Mouse (Mus musculus) lung, postnatal 10 days (tissue): ENCODE results near the gene Sbds.
"Not testable (repeated sequence)": the region's sequence is repeated elsewhere in the genome, so short reads cannot be mapped to it uniquely, and the experiment has no call there.

Source experiments
- DNase-seq: peaks from one replicate; pipeline ENCODE4 v3.0.0; 2021

The Sbds gene

DNA sequence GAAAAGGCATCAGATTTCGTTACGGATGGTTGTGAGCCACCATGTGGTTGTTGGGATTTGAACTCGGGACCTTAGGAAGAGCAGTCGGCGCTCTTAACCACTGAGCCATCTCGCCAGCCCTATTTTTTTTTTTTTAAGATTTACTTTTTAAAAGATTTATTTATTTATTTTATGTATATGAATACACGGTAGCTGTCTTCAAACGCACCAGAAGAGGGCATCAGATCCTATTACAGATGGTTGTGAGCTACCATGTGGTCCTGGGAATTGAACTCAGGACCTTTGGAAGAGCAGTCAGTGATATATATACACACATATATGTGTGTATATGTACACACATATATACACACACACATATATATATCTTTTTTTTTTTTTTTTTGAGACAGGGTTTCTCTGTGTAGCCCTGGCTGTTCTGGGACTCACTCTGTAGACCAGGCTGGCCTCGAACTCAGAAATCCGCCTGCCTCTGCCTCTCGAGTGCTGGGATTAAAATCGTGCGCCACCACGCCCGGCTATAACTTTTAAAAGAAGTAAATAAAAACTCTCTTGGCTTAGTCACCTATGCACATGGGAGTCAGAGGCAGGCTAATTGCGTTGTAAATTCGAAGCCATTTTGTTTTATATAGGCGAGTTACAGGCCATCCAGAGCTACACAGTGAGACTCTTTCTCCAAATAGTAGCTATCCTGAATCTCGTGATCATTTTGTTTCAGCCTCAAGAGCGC lies 632 bp upstream of the Sbds start:
- not testable (repeated sequence) for DNase-seq

DNA sequence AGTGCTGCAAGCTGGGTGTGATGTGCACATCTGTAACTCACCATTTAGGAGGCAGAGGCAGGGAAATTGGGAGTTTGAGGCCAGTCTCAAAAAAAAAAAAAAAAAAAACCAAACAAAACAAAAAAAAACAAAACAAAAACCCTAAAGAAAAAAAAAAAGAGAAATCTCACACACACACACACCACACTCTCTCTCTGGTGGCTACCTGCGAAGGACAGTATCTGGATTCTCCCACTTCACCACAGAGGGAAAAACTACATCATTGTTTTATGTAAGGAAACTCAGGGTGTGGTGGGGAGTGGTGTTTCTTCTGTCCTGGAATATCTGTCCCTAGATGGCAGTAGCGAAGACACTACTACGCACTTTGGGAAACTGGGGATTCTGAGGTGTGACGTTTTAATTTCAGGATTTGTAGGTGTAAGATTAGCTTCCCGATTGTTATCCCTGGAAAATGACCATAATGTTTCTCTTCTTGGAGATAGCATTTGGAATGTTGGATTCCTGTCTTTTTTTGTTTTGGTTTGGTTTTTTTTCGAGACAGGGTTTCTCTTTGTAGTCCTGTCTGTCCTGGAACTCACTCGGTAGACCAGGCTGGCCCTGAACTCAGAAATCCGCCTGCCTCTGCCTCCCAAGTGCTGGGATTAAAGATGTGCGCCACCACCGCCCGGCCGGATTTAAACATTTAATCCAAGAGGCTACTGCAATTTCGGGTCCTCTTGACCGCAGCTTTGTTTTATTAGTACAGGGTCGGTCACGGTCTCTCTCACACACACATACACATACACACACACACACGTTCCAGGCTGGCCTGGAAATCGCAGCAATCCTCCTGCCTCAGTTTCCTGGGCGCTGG lies 940 bp downstream of the Sbds start:
- DNase-seq: peak; percentile 68

DNA sequence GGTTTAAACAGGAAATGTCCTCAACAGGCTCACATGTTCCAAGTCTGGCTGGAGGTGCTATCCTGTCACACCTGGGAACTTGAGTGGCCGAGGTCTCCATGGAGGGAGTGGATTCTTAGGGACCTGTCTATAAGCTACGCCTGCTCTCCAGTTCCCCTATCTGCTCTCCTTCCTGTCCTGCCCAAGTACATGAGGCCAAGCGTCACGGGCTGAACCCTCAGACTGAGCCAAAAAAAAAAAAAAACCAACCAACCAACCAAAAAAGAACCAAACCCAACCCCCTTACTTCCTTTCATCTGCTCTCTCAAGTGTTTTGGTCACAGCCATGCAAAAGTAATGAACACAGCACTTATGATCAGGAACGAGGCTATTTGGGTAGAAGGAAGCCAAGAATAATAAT lies 7.5 kb downstream of the Sbds start:
- peak; percentile 26 for DNase-seq

DNA sequence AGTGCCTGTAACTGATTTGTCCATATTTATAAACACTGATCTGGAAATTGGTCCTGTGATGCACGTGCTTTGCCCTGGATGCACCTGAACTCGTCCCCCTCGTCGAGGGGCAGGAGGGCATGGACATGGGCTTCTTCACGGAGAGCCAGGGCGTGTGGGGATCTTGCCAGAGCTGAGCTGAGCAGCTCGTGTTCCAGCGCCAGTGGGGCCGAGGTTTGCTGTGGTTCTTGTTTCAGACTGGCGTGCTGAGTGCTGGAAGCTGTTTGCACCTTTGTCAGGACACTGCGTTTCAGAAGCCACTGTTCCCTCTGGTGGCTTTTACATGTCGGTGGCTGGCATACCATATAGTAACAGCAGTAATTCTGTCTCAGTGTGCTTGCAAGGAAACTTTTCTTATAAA lies 13.9 kb downstream of the Sbds start:
- DNase-seq: no peak

DNA sequence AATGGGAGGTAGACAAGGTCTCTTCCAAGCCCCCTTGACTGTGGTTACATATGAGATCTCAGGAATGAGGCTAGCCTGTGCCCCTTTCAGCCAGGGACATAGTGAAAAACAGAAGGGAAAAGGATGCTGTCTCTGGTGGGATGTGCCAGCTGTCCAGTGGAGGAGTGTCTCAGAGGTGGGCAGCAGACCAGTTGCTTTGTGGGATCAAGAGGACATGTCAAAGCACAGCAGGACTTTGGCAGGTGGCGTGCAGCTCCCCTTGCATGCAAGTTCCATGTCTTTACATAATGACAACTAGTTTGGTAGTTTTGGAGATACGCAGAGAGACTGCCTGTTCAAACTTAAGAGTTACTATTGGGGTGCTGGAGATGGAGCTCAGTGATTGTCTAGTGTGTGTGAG lies 15.5 kb downstream of the Sbds start:
- no peak for DNase-seq

DNA sequence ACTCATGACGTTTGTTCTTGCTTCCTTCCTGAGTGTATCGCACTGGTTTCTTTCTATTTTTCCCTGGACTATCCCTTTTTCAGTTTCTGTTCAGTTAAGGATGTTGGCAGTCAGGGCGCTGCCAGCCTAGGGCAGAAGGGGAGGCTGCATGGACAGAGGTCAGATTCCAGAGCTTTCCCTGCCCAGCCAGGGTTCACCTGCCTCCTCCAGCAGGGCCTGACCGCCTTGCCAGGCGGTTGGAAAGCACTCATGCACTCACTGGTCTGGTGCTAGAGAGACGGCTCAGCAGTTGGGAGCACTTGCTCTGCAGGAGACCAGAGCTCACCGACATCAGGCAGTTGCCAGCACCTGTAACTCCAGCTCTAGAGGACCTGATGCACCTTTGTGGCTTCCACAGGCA lies 16.1 kb downstream of the Sbds start:
- no peak for DNase-seq

DNA sequence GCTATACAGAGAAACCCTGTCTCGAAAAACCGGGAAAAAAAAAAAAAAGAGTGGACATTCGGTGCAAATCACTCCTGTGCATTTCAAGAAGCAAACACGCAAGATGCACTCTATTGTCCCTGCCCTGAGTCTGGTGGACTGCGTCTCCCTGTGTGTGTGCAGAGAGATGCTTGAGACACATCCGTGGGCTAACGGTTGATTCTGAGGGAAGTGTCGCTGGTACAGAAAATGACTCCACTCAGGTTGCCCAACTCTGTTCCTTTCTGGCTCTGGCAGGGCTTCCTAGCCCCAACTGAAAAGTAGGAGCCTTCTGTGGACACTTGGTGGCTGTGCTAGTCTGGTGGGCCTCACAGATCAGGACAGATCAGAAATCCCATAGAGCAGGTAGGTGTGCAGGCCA lies 19.0 kb downstream of the Sbds start:
- no peak for DNase-seq

DNA sequence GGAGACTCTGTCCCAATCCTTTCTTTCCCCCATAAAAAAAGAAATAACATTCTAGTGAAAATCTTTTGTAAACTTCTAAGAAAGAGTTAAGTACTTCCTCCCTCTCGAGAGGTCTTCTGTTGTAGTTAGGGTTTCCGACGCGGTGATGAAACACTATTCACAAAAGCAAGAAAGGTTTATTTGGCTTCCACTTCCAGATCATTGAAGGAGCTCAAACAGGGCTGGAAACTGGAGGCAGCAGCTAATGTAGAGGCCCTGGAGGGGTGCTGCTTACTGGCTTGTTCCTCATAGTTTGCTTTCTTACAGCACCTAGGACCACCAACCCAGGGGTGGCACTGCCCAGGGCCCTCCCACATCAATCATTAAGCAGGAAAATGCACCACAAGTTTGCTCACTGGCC lies 27.2 kb downstream of the Sbds start:
- peak; percentile 16 for DNase-seq

DNA sequence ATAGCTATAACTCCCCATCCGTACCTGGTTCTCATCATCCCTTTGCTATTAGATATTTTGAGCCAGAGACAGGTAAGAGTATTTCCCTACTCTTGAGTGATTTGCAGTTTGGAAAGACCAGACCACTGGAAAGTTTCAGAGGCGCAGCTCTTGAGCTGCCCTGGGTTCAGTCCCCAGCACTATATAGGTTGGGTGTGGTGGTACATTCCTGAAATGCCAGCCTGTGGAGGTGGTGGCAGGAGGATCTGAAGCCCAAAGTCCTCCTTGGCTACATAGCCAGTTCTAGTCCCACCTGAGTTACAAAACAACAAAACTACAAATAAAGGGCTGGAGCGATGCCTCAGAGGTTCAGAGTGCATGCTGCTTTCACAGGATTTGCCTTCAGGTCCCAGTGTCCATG lies 28.5 kb downstream of the Sbds start:
- DNase-seq: no peak

DNA sequence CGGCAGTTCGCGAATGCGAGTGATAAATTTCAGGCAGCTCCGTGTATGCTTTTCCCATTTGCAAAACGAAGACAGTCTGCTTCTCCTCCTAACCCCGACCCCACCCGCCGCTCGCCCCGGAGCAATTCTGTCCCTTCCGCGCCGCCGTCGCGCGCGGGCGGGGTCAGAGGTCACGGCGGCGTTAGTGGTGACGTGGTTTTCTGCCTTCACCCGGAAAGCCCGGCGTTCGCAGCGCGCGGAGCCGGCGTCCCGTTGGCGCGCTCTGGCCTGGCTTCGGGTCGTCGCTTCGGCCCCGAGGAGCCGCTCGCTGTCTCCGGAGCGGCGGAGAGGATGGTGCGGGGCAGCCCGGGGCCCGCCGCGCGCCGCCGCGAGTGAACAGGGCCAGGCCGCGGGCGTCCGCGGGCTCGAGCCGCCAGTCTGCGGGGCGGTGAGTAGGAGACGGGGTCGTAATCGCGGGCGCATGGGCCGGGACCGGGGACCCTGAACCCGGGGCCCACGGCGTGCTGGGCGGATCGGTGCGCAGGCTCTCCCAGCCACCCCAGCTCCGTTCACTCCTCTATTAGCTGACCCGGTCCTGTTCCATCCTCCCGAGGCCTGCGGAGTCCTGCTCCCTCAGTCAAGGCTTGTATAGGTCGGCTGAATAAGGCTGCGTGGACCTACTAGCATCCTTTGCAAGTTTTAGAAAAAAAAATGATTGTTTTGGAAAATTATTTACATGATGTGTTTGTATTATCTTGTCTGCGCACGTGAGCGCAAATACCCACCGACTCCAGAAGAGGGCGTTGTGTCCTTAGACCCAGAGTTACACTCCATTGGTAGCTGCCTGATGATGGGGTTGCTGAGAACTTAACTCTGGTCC lies 33.0 kb downstream of the Sbds start:
- DNase-seq: peak; percentile 96

DNA sequence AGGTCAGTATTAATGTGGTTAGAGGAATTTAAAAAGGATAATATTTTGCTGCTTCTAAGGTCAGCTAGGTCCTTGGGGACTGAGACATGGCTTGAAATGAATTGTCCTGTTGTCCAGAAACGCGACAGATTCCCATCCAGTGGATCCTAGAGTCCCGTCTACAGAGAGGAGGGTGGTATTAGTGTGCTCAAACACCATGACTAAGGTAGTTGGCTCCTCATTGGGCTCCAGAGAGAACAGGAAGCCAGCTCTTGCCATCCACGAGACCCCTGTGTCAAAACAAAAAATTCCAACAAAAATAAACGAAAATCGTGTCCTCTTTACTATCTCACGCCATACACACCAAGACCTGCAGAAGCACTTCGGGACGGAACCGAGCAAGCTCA lies 33.6 kb downstream of the Sbds start:
- DNase-seq: no peak

DNA sequence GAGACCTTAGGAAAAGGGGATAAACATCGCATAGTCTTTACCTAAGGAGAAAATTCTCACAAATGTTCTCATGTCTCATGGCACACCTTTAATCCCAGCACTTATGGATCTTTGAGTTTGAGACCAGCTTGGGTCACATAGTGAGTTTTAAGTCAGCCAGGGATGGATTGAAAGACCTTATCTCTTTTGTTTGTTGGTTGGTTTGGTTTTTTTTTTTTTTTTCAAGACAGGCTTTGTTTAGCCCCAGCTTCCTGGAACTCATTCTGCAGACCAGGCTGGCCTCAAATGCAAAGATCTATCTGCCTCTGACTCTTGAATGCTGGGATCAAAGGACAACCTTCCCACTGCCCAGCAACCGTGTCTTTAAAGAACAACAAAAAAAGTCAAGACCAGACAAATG lies 34.0 kb downstream of the Sbds start:
- no peak for DNase-seq

DNA sequence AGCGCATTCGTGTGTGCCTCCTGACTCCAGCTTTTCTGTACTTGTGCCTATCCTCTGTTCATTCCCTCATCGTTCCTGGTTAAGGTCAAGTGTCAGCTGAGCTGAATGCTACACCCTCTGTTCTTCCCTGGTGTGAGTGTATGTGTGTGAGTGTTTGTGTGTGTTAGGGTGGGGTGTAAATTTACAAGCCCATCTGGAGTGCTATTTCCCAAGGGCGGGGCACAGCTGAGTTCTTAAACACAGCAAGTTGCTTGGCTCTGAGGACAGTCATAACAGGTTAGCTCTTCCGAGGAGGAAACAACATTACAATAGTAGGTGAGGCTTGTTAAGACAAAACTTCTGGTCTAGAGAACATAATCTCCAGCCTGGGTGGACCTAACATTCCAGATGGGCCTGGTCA lies 37.0 kb downstream of the Sbds start:
- no peak for DNase-seq

DNA sequence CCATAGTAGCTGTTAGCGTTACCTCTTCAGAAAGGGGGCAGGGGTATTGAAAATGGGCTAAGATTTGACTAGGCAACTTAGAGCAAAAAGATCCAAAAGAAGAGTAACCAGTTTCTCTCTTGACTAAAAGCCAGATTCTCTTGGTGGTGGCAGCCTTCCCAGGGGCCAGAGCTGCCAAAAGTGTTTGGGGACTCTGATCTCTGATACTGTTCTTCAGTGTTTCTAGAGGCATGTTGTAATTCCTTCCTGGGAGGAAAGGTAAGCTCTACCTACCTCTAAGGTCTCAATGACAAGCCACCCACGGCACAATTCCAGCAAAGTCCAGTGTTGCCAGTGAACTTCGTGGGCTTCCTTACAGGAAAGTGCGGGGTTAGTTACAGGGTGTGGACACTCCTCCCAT lies 37.9 kb downstream of the Sbds start:
- DNase-seq: peak; percentile 36

DNA sequence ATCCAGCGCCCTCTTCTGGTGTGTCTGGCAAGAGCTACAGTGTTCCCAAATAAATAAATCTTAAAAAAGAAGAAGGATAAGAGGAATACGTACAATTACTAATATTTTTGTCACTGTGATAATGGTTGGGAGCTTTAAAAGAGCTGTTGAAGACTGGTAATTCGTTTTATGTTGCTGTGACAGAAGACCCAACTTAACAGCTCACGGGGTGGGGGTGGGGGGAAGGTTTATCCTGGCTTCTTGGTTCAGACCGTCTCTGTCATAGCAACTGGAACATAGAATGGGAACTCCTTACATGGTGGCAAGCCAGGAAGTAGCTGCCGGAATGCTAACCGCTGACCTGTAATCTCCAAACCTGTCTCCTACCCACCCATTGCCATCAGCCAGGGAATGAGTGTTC lies 38.5 kb downstream of the Sbds start, which contains the start of gene Tmem248:
Tmem248 (plus strand) TSS at position 301 of the 400 bp plus-strand sequence.
- no peak for DNase-seq

DNA sequence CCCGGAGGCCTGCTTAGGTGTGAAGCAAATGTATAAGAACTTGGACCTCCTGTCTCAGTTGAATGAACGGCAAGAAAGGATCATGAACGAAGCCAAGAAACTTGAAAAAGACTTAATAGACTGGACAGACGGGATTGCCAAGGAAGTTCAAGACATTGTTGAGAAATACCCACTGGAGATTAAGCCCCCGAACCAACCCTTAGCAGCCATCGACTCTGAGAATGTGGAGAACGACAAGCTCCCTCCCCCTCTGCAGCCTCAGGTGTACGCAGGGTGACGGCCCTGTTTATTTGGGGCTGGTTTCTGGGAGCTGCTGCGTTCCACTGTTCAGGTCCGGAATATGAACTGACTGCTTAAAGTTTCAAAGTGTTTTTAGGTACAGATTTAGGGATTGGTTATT lies 42.4 kb downstream of the Sbds start:
- no peak for DNase-seq

DNA sequence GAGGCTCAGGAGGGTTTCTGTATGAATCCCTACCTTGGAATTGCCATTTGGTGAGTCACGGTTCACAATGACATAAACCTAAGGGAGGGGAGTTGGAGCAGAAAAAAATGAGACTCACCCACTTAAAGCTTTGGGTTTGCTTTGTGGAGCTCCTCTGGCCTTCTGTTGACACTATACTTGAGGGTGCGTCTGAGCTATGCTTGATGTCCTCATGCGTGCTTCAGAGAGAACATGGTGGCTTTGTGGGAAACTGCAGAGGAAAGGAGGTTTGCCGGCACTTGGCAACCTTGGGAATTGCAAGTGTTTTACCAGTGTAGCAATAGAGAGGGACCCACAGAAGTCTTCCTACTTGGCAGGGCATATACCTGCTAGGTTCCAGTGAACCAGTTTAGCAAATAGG lies 48.0 kb downstream of the Sbds start:
- DNase-seq: peak; percentile 41

DNA sequence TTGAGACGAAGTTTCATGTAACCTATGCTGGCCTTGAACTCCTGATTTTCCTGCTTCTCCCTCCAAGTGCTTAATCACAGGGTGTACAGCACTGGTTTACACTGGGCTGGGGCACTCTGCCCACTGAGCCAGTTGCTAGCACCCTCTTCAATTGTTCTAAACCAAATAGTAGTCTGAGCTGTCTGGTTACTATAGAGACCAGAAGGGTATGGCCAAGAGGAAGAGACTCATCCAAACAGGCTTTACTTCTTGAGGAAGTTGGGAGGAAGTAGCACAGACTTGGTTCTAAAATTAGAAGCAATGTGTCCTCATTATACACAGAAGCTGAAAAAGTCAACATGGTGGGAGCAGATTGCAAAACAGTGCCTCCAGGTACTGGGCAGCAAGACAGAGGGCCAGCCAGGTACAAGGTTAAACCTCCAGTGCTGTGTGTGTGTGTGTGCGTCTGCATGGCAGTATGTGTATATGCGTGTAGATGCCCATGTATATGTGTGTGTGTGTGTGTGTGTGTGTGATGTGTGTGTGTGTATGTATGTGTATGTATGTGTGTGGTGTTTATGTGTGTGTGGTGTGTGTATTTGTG lies 49.8 kb downstream of the Sbds start:
- no peak for DNase-seq

DNA sequence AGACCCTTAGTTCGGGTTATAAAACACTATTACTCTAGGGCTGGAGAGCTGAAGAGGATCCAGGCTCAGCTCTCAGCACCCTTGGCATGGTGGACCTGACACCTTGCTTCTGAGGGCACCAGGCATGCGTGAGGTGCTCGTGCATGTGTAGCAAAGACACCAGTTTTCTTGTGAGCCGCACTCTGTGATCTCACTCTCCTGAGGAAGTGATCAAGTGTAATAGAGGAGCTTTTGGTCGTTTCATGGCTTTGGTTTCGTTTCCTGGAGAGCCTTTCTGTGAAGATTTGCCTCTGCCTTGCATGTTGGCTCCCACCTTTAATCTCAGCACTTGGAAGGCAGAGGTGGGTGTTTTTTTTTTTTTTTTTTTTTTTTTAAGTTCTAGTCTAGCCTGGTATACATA lies 50.8 kb downstream of the Sbds start:
- DNase-seq: no peak

DNA sequence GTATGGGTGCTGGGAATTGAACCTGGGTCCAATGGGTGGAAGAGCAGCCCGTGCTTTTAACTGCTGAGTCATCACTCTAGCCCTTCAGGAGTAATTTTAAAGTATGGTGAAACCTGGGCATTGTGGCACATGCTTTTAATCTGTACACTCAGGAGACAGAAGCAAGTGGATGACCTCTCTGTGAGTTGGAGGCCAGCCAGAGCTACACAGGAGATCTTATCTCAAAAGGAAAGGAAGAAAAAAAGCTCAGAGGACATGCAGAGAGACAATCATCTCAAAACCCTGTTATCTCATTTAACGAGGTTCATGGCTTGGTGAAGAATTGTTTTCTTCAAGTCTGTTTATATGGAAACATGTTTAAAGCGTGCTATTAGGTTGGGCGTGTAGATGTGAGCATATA lies 51.4 kb downstream of the Sbds start:
- DNase-seq: no peak

DNA sequence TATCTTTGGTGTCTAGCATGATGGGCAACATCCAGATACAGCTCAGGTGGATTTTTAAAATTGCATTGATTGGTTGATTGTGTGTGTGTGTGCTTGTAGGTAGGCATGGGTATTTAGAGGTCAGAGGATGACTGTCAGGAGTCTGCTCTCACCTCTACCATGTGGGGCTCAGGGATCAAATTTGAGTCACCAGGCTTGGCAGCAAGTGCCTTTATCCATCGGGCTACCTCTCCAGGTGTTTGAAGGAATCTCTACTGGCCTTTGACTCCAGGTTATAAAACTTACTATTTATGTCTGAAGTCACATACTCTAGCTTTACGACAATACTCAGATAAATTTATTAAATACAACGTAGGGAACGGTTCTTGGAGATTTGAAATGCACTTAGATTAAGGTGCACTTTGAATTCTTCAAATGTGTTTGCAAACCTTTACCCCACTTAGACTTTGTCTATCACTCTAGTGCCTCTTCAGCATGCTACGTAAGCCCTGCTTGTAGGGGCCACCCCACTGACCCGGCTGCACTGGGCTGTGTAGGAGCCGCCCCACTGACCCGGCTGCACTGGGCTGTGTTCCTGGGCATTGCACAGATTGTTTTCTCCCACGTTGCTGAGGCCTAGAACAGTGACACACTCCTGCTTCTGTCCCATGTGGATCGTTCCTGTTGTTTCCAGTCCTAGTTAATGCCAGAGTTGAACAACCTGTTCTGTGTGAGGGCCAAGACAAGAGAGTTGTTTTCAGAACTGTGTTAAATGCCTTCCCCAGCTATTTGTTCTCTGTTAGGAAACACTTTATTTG lies 54.9 kb downstream of the Sbds start:
- DNase-seq: peak; percentile 57

DNA sequence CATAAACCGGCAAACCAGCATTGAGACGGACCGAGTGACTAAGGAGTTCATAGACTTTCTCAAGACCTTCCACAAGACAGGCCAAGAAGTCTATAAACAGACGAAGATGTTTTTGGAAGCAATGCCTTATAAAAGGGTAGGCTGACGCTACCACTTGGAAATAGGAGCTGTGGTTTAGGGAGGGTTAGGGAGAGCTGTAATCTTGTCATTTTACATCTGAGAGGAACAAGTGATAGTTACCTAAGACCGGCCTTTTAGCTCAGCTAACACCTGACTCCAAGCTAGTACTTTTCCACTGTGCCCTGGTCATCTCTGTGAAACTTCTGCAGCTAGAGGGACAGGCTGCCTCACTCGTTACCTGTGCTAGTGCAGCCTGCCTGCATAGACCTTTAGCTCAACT lies 57.3 kb downstream of the Sbds start:
- DNase-seq: no peak
